13 mouse cellular contexts compared by ENCODE assay signal in the genomic region with DNA sequence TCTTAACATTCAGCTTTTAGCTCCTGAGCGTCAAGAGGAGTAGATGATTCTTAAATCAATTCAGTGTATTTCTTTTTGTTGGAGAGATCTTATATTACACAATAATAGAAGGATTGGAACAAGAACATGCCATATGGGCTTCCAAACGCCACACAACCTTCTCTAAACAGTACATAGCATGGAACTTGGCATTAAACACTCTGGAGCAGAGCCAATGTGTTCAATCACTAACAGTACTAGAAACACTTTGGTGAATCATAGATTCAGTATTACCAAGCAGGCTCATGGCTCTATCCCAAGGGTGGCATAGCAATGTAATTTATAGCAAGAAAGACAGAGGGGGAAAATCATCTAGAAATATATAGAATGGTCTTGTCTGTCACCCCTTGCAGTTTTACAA.
DNase-seq lines count a peak whose midpoint lies in the region; ATAC-seq lines count a peak whose summit lies in the region.
"Had no signal": no experiment of that assay in that cellular context is flagged by ENCODE, and none has a peak within 500 bp of the region (broad histone marks: within the 10 kb centered on the region; RNA-seq: fewer than 3 reads in every experiment).

No protein-coding gene starts in this region.

- DNase-seq in frontal cortex, adult 2 months (ENCODE audit: extremely low spot score in 1 of 2, low spot score in 1 of 2), result peak; percentile 5 to 45
- peak; percentile 5 to 15 for DNase-seq in right cerebral cortex, adult 2 months (ENCODE audit: low spot score in 2 of 2)
- no peak for DNase-seq in right cerebral cortex, postnatal 4 days
- DNase-seq in layer of hippocampus, adult 8-10 months (ENCODE audit: low spot score in 2 of 2), result peak; percentile 9 to 21
- DNase-seq in thymus, postnatal 10 days (ENCODE audit: low spot score in 2 of 2), result no peak
- DNase-seq in cerebellum, postnatal 4 days (ENCODE audit: low spot score in 2 of 2), result no peak
- DNase-seq: adrenal gland, postnatal 36 days; gastrocnemius, adult 2 months; lung, postnatal 10 days; thymus, postnatal 36 days had no signal

- ATAC-seq in frontal cortex, adult (ENCODE audit: low TSS enrichment), result no peak
- ATAC-seq: intestine, postnatal 0 days; midbrain, embryonic 16.5 days had no signal

Comparison
In these comparisons a context has a peak if more than half of its experiments do, and no peak if none do; other contexts are left out.
1. DNase-seq: peak in frontal cortex, adult 2 months (2 of 2), right cerebral cortex, adult 2 months (2 of 2) and layer of hippocampus, adult 8-10 months (2 of 2); none in right cerebral cortex, postnatal 4 days (single experiment), thymus, postnatal 10 days (0 of 2) and cerebellum, postnatal 4 days (0 of 2).